Mouse (Mus musculus) G1E (cell line): ENCODE data around the gene Eogt.

Experiments used
- CTCF ChIP-seq: IDR thresholded peaks from 2 replicates; pipeline ENCODE4 v1.5.1; 2012; ENCODE audit warnings: low read depth, low read length, inconsistent platforms, mixed read lengths
- GATA1 ChIP-seq: IDR thresholded peaks from 2 replicates; pipeline ENCODE4 v1.6.1; 2012; ENCODE audit warnings: borderline replicate concordance, low read length, inconsistent platforms, mixed read lengths
- TAL1 ChIP-seq: conservative IDR thresholded peaks from 2 replicates; pipeline ENCODE4 v1.6.1; 2012; ENCODE audit warnings: low read depth, low read length, inconsistent platforms, mixed read lengths

- TF ChIP-seq CTCF (no peak), GATA1 (no peak), TAL1 (no peak)
Observed at GRCm38 (mm10) chr6:97114821-97115220, 34.2 kb downstream of the Eogt start.
